Mouse (Mus musculus): Measurements from ENCODE around the gene Cpsf6. TPM values are rescaled to one million over a fixed set of nuclear protein-coding genes. Genes with fewer than 3 reads are reported as not detected.

Gene Cpsf6
- polyA plus RNA-seq, 1 experiment, result 51.9 TPM

DNA sequence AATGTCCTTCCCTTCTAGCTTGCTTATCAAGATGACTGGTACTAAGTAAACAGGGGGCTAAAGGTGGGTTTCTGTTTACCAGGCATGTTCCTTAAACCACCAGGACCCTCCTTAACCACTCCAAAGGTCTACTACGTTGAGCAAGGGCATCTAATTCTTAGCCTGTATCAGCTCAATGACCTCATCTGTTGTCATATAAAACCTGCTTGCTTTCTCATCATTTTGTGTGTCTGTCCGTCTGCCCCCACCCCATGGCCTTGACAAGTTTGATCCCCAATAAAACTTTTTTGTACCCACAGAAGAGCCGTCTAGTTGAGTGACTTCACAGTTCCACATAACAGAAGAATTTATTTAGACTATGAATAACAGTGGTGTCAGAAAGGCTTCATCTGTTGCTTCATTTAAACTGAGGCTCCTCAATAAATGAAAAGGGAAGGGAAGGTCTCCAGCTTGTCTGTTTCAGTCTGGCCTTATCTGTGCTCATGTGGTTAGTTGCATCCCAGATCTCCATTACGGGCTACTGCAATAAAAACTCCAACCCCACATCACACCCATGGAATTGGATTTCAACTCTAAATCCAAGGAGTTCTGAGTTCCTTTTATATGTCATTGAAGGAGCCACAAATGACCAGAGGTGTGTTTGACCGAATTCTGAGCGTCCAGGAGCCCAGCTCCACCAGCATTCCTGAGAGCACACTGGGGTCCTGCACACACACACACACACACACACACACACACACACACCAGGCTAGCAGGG, 25.9 kb upstream of the Cpsf6 start:
- no peak overlapping the region for H3K4me3 ChIP-seq (ENCODE audit: extremely low read depth, insufficient read depth, insufficient read length)
- 87% methylated on average over 6 of the region's 6 CpGs for WGBS
- no peak overlapping the region for H3K27ac ChIP-seq (ENCODE audit: insufficient read depth, low read length)
- DNase-seq (ENCODE audit: low read depth in 1 of 2, low spot score in 2 of 2), result no peak
- TF ChIP-seq CTCF (IDR thresholded peaks at IDR 0.05; ENCODE audit: extremely low read depth, insufficient read depth, insufficient read length, insufficient replicate concordance) (no peak), POLR2A (IDR thresholded peaks at IDR 0.05; ENCODE audit: low read depth, low read length) (no peak)
- H3K27me3 ChIP-seq (ENCODE audit: control insufficient read depth, insufficient read depth, low read length), result no peaks in the 10 kb centered on the region
- no peaks in the 10 kb centered on the region for H3K36me3 ChIP-seq (ENCODE audit: control insufficient read depth, insufficient read depth, low read length)
- H3K4me1 ChIP-seq (ENCODE audit: control insufficient read depth, insufficient read depth, insufficient read length), result no peaks in the 10 kb centered on the region

DNA sequence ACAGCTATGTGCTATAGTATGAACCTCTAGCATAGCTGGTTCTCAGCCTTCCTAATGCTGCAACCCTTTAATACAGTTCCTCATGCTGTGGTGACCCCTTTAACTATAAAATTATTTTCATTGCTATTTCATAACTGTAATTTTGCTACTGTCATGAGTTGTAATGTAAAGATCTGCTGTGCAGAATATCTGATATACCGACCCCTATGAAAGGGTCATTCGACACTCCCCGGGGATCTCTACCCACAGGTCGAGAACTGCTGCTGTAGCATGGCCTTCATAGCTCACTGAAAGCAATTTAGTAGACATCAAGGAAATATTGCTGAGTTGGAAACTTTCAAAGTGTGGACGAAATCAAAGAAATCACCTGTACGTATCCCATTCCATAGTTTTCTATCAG, 24.6 kb upstream of the Cpsf6 start:
- Histone ChIP-seq H3K36me3 (ENCODE audit: control insufficient read depth, insufficient read depth, low read length) (no peaks in the 10 kb centered on the region), H3K4me1 (ENCODE audit: control insufficient read depth, insufficient read depth, insufficient read length) (no peaks in the 10 kb centered on the region), H3K27ac (ENCODE audit: insufficient read depth, low read length) (no peak overlapping the region), H3K4me3 (ENCODE audit: extremely low read depth, insufficient read depth, insufficient read length) (no peak overlapping the region), H3K27me3 (ENCODE audit: control insufficient read depth, insufficient read depth, low read length) (no peaks in the 10 kb centered on the region)
- 91% methylated on average over 6 of the region's 6 CpGs for WGBS
- TF ChIP-seq CTCF (IDR thresholded peaks at IDR 0.05; ENCODE audit: extremely low read depth, insufficient read depth, insufficient read length, insufficient replicate concordance), result no peak
- TF ChIP-seq POLR2A (IDR thresholded peaks at IDR 0.05; ENCODE audit: low read depth, low read length), result no peak
- DNase-seq (ENCODE audit: low read depth in 1 of 2, low spot score in 2 of 2), result no peak

DNA sequence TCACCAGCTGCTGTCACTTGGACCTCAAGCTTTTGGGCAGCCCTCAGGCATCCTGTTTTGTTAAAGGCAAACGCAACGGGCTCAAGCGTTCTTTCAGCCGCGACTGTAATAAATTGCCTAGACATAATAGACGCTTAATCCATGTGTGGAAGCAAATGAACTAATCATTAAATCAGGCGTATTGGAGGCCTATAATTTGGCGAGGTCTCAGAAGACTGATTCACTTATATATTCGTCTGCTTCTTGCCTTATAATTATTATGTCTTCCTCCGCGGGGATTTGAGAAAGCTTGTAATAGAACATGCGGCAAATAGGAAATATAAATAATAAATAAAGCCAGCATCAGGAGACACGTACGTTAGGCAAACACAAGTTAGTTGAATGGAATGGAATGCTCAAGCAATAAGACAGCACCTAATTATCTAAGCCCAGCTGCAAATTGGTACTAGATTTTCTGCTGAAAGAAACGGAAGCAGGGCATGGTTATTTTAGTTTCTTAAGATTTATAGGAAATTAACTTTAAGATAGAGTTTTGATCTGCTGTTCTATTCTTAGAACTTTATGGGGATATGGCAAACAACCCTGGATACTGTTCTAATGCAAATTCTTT, 23.6 kb upstream of the Cpsf6 start:
- H3K4me3 ChIP-seq (ENCODE audit: extremely low read depth, insufficient read depth, insufficient read length), result no peak overlapping the region
- no peak overlapping the region for H3K27ac ChIP-seq (ENCODE audit: insufficient read depth, low read length)
- 0 out of 2 replicates have a peak, but pooled peaks cover 1% of the 10 kb centered on the region for H3K4me1 ChIP-seq (ENCODE audit: control insufficient read depth, insufficient read depth, insufficient read length)
- no peak for DNase-seq (ENCODE audit: low read depth in 1 of 2, low spot score in 2 of 2)
- WGBS, result 91% methylated on average over 15 of the region's 15 CpGs
- TF ChIP-seq POLR2A (IDR thresholded peaks at IDR 0.05; ENCODE audit: low read depth, low read length) (no peak), CTCF (IDR thresholded peaks at IDR 0.05; ENCODE audit: extremely low read depth, insufficient read depth, insufficient read length, insufficient replicate concordance) (no peak)
- no peaks in the 10 kb centered on the region for H3K36me3 ChIP-seq (ENCODE audit: control insufficient read depth, insufficient read depth, low read length)
- H3K27me3 ChIP-seq (ENCODE audit: control insufficient read depth, insufficient read depth, low read length), result no peaks in the 10 kb centered on the region

DNA sequence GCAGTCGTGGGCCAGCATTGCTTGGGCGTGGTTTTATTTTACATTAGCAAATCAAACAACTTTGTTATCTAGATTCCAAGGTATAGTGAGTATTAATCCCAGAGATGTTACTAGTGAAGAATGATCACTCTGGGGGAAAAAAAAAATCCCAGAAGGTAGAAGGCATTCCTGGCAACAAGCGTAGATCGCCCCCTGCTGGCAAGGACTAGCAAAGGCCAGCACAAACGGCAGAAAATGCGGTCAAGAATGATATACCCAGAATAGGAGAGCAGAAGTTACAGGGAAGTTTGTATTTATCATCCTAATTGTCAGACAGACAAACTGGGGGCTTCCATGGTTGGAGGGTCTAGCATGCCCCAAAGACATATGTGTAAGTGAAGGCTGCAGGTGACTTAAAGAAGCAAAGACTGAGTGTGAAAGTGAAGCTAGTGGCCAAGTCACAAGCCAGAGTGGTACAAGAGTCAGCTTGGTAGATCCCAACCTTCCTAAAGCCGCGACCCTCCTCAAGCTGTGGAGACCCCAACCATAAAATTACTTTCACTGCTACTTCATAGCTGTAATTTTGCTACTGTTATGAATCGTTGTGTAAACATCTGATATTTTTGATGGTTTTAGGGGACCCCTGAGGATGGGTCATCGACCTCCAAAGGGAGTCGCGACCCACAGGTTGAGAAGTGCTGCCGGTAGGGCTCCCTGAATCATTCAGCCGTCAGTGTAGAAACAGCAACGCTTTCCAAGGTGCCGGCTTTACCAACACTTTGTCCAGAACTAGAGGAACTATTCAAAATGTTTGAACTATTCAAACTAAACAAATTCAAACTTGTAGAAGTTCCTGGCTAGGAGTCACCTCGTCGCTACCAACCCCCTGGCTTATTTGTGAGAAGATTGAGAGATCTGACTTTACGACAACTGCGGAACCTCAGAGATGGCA, 22.9 kb upstream of the Cpsf6 start:
- no peak overlapping the region for H3K27ac ChIP-seq (ENCODE audit: insufficient read depth, low read length)
- WGBS, result 79% methylated on average over 20 of the region's 20 CpGs
- TF ChIP-seq CTCF (IDR thresholded peaks at IDR 0.05; ENCODE audit: extremely low read depth, insufficient read depth, insufficient read length, insufficient replicate concordance), result peak; percentile 61; the same call in 1 of the 2 replicates
- TF ChIP-seq POLR2A (IDR thresholded peaks at IDR 0.05; ENCODE audit: low read depth, low read length), result no peak
- peaks cover 7% of the 10 kb centered on the region; the same call in 1 of the 2 replicates for H3K4me1 ChIP-seq (ENCODE audit: control insufficient read depth, insufficient read depth, insufficient read length)
- DNase-seq (ENCODE audit: low read depth in 1 of 2, low spot score in 2 of 2), result peak in 1 of 2 experiments; percentile 35
- H3K27me3 ChIP-seq (ENCODE audit: control insufficient read depth, insufficient read depth, low read length), result no peaks in the 10 kb centered on the region
- H3K4me3 ChIP-seq (ENCODE audit: extremely low read depth, insufficient read depth, insufficient read length), result no peak overlapping the region
- H3K36me3 ChIP-seq (ENCODE audit: control insufficient read depth, insufficient read depth, low read length), result no peaks in the 10 kb centered on the region

DNA sequence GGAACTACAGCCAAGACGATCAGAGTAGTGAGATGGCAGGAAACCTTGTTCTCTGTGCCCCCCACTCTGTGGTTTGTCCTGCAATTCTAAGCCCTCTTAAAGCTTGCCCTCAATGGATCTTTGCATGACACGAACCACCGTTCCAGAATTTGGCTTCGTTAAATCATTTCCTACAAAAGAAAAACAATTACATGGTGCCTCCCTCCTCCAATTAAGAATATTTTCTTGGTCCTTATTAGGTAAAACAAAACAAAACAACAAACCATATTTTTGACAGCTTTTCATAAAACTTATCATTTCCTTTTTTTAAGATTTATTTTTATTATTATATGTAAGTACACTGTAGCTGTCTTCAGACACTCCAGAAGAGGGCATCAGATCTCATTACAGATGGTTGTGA, 21.5 kb upstream of the Cpsf6 start:
- H3K36me3 ChIP-seq (ENCODE audit: control insufficient read depth, insufficient read depth, low read length), result no peaks in the 10 kb centered on the region
- 86% methylated on average over 4 of the region's 4 CpGs for WGBS
- no peak overlapping the region for H3K27ac ChIP-seq (ENCODE audit: insufficient read depth, low read length)
- TF ChIP-seq CTCF (IDR thresholded peaks at IDR 0.05; ENCODE audit: extremely low read depth, insufficient read depth, insufficient read length, insufficient replicate concordance) (no peak), POLR2A (IDR thresholded peaks at IDR 0.05; ENCODE audit: low read depth, low read length) (no peak)
- no peak overlapping the region for H3K4me3 ChIP-seq (ENCODE audit: extremely low read depth, insufficient read depth, insufficient read length)
- peaks cover 7% of the 10 kb centered on the region; the same call in 1 of the 2 replicates for H3K4me1 ChIP-seq (ENCODE audit: control insufficient read depth, insufficient read depth, insufficient read length)
- H3K27me3 ChIP-seq (ENCODE audit: control insufficient read depth, insufficient read depth, low read length), result no peaks in the 10 kb centered on the region
- no peak for DNase-seq (ENCODE audit: low read depth in 1 of 2, low spot score in 2 of 2)

DNA sequence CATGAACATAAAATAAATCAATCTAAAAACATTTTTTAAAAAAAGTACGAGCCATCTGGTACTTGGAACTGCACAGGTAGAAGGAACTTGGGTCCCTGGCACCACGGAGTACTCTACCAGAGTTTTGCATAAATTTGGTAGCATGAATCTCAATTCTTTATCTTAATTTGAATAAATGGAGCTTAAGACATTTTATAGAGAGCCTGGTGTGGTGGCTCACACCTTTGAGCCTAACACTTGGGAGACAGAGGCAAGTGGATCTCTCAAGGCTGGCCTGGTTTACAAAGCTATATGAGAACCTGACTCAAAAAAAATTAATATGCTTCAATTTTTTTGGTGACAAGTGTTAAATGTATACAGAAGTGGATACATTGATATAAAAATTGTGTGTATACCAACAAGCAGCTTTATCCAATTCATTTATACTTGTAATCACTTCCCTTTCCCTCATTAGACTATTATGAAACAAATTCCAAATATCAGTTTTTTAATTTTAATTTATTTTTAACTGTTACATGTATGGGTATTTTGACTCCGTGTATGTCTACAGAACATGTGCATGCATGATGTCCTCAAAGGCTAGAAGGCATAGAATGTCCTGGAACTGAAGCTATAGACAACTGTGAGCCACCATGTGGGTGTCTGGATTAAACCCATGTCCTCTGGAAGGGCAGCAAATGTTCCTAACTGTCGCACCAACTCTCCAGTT, 20.6 kb upstream of the Cpsf6 start:
- Histone ChIP-seq H3K36me3 (ENCODE audit: control insufficient read depth, insufficient read depth, low read length) (no peaks in the 10 kb centered on the region), H3K4me3 (ENCODE audit: extremely low read depth, insufficient read depth, insufficient read length) (no peak overlapping the region), H3K27me3 (ENCODE audit: control insufficient read depth, insufficient read depth, low read length) (no peaks in the 10 kb centered on the region), H3K4me1 (ENCODE audit: control insufficient read depth, insufficient read depth, insufficient read length) (peaks cover 7% of the 10 kb centered on the region; the same call in 1 of the 2 replicates), H3K27ac (ENCODE audit: insufficient read depth, low read length) (no peak overlapping the region)
- DNase-seq (ENCODE audit: low read depth in 1 of 2, low spot score in 2 of 2), result no peak
- WGBS, result 89% methylated on average over 4 of the region's 4 CpGs
- TF ChIP-seq CTCF (IDR thresholded peaks at IDR 0.05; ENCODE audit: extremely low read depth, insufficient read depth, insufficient read length, insufficient replicate concordance), result no peak
- TF ChIP-seq POLR2A (IDR thresholded peaks at IDR 0.05; ENCODE audit: low read depth, low read length), result no peak

All from spleen, adult 2 months (tissue).